Comparison of ENCODE assay signal across 29 mouse cellular contexts in the genomic region with DNA sequence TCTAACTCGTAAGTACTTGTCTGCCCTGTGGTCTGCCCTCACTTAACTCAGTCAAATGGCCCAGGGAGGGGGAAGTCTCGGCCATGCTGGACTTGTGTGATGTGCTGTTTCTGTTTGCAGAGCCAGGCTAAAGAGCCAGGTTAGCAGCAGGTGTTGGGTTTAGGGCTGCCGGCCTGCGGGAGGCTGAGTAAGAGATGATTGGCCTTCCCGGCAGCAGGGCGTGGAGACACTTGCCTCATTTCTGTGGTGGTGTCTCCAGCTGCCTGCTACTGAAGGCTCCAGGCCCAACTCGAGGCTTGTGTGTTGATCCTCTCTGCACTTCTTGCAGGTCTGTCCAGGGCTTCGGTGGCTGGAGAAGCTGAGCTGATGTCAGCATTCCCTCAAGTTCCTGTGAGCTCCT. TPM values are rescaled to one million over a fixed set of nuclear protein-coding genes. Genes with fewer than 3 reads are reported as not detected.
DNase-seq lines count a peak whose midpoint lies in the region; ATAC-seq and TF ChIP-seq lines count a peak whose summit lies in the region.
"Had no signal": no experiment of that assay in that cellular context is flagged by ENCODE, and none has a peak within 500 bp of the region (broad histone marks: within the 10 kb centered on the region; RNA-seq: fewer than 3 reads in every experiment).

No protein-coding gene starts in this region.

- TF ChIP-seq POLR2A in spleen, adult 2 months (IDR thresholded peaks at IDR 0.05; ENCODE audit: low read depth, low read length) = no peak

- H3K27ac ChIP-seq in heart, embryonic 13.5 days (replicated peaks) = peak overlapping the region; percentile 53
- peak overlapping the region; percentile 38 for H3K27ac ChIP-seq in spleen, adult 2 months (ENCODE audit: insufficient read depth, low read length)
- H3K27ac ChIP-seq: embryonic facial prominence, embryonic 12.5 days; forebrain, embryonic 15.5 days; hindbrain, embryonic 10.5 days; hindbrain, embryonic 15.5 days; left cerebral cortex, adult 2 months; limb, embryonic 13.5 days; liver, embryonic 12.5 days; neural tube, embryonic 13.5 days had no signal

- H3K4me3 ChIP-seq in heart, embryonic 13.5 days = no peak overlapping the region
- no peak overlapping the region for H3K4me3 ChIP-seq in spleen, adult 2 months (ENCODE audit: extremely low read depth, insufficient read depth, insufficient read length)
- H3K4me3 ChIP-seq: embryonic facial prominence, embryonic 12.5 days; forebrain, embryonic 15.5 days; hindbrain, embryonic 10.5 days; hindbrain, embryonic 15.5 days; left cerebral cortex, adult 2 months; limb, embryonic 13.5 days; liver, embryonic 12.5 days; neural tube, embryonic 13.5 days had no signal

- peak overlapping the region; percentile 56 for H3K9ac ChIP-seq in heart, embryonic 13.5 days
- H3K9ac ChIP-seq: embryonic facial prominence, embryonic 12.5 days; forebrain, embryonic 15.5 days; hindbrain, embryonic 15.5 days; limb, embryonic 13.5 days; liver, embryonic 12.5 days; liver, postnatal 0 days; neural tube, embryonic 13.5 days had no signal

- TF ChIP-seq CTCF in spleen, adult 2 months (IDR thresholded peaks at IDR 0.05; ENCODE audit: extremely low read depth, insufficient read depth, insufficient read length, insufficient replicate concordance) = no peak

- WGBS in heart, embryonic 13.5 days = 51% methylated on average over 8 of the region's 8 CpGs
- 77% methylated on average over 8 of the region's 8 CpGs for WGBS in spleen, adult 2 months

- H3K4me2 ChIP-seq in heart, embryonic 13.5 days = no peak overlapping the region
- H3K4me2 ChIP-seq: embryonic facial prominence, embryonic 12.5 days; forebrain, embryonic 15.5 days; hindbrain, embryonic 15.5 days; limb, embryonic 13.5 days; liver, embryonic 12.5 days; midbrain, embryonic 11.5 days; neural tube, embryonic 13.5 days had no signal

- H3K9me3 ChIP-seq in heart, embryonic 13.5 days = no peaks in the 10 kb centered on the region
- H3K9me3 ChIP-seq: embryonic facial prominence, embryonic 12.5 days; forebrain, embryonic 15.5 days; hindbrain, embryonic 10.5 days; hindbrain, embryonic 15.5 days; limb, embryonic 13.5 days; liver, embryonic 12.5 days; neural tube, embryonic 13.5 days had no signal

- H3K36me3 ChIP-seq in heart, embryonic 13.5 days = peaks cover 60% of the 10 kb centered on the region
- H3K36me3 ChIP-seq in spleen, adult 2 months (ENCODE audit: control insufficient read depth, insufficient read depth, low read length) = peaks cover 21% of the 10 kb centered on the region

- H3K4me1 ChIP-seq in heart, embryonic 13.5 days = peaks cover 59% of the 10 kb centered on the region
- H3K4me1 ChIP-seq in spleen, adult 2 months (ENCODE audit: control insufficient read depth, insufficient read depth, insufficient read length) = peaks cover 6% of the 10 kb centered on the region; the same call in 1 of the 2 replicates
- H3K4me1 ChIP-seq: embryonic facial prominence, embryonic 12.5 days; forebrain, embryonic 15.5 days; hindbrain, embryonic 15.5 days; limb, embryonic 13.5 days; neural tube, embryonic 13.5 days had no signal

- peak; percentile 37 for DNase-seq in CD4-positive, CD25-positive, alpha-beta regulatory T cell, adult 2 months (ENCODE audit: low read depth, low spot score)
- DNase-seq in heart, adult 9 months (ENCODE audit: low spot score in 2 of 2) = no peak
- DNase-seq in spleen, adult 2 months (ENCODE audit: low read depth in 1 of 2, low spot score in 2 of 2) = no peak
- no peak for DNase-seq in spleen, postnatal 36 days (ENCODE audit: low spot score in 2 of 2)
- peak; percentile 60 to 73 for DNase-seq in thymus, postnatal 36 days
- no peak for DNase-seq in cerebellum, adult 8-10 months
- DNase-seq: adrenal gland, postnatal 10 days; cerebellum, adult 9-10 months; cerebellum, postnatal 36 days; kidney, adult 11 months; kidney, postnatal 14 days; liver, postnatal 0 days; lung, postnatal 36 days; right cerebral cortex, postnatal 4 days had no signal

- no peak for ATAC-seq in CD4-positive, CD25-positive, alpha-beta regulatory T cell, adult 4 months
- ATAC-seq in heart, embryonic 13.5 days (ENCODE audit: extremely low read depth, insufficient number of reproducible peaks, low FRiP score, low TSS enrichment) = no peak
- ATAC-seq: forebrain, embryonic 15.5 days; inflammation-experienced regulatory T-cells, adult 6 months; liver, embryonic 12.5 days; liver, postnatal 0 days; midbrain, embryonic 16.5 days; Patski had no signal

- H3K27me3 ChIP-seq in heart, embryonic 13.5 days (replicated peaks) = no peaks in the 10 kb centered on the region
- H3K27me3 ChIP-seq in spleen, adult 2 months (ENCODE audit: control insufficient read depth, insufficient read depth, low read length) = no peaks in the 10 kb centered on the region
- H3K27me3 ChIP-seq: embryonic facial prominence, embryonic 12.5 days; forebrain, embryonic 15.5 days; hindbrain, embryonic 15.5 days; limb, embryonic 13.5 days; liver, embryonic 12.5 days; neural tube, embryonic 13.5 days; Patski had no signal

RNA-seq across cellular contexts. Expression of a gene that starts 32.9 kb away (rescaled TPM):
- 10 to 100 TPM; 22.6 to 24.4 TPM for polyA plus RNA-seq in CD4-positive, CD25-positive, alpha-beta regulatory T cell, adult 4 months (2017; shearing (Covaris generic))
- polyA plus RNA-seq in heart, embryonic 13.5 days (2015; fragmentation: Nextera tagmentation; extraction: Ambion mirVana) = 29.3 and 32.8 TPM in 2 replicates
- polyA plus RNA-seq in spleen, adult 2 months (2012; rRNA removed) = 33.1 and 48.3 TPM in 2 replicates
- polyA plus RNA-seq: C2C12 had no signal

RNA-seq across cellular contexts. Expression of a gene that starts 43.5 kb away (rescaled TPM):
- not detected for polyA plus RNA-seq in CD4-positive, CD25-positive, alpha-beta regulatory T cell, adult 4 months (2017; shearing (Covaris generic))
- 13.9 and 14.2 TPM in 2 replicates for polyA plus RNA-seq in heart, embryonic 13.5 days (2015; fragmentation: Nextera tagmentation; extraction: Ambion mirVana)
- 2.6 and 4.6 TPM in 2 replicates for polyA plus RNA-seq in spleen, adult 2 months (2012; rRNA removed)
- polyA plus RNA-seq: inflammation-experienced regulatory T-cells, adult 6 months had no signal

Comparison
In these comparisons a context has a peak if more than half of its experiments do, and no peak if none do; other contexts are left out.
1. DNase-seq: peak in CD4-positive, CD25-positive, alpha-beta regulatory T cell, adult 2 months (single experiment) and thymus, postnatal 36 days (2 of 2); none in heart, adult 9 months (0 of 2), spleen, adult 2 months (0 of 2), spleen, postnatal 36 days (0 of 2) and cerebellum, adult 8-10 months (single experiment).